Mouse (Mus musculus) olfactory bulb, adult 2 months (tissue): ENCODE results near the gene Mfsd9. TPM values are rescaled to one million over a fixed set of nuclear protein-coding genes. Genes with fewer than 3 reads are reported as not detected.
"Not testable (repeated sequence)": the region's sequence is repeated elsewhere in the genome, so short reads cannot be mapped to it uniquely, and the experiment has no call there.

Experiments used
- H3K27ac ChIP-seq: fragments of 200-500 bp; 2 replicates; pipeline ENCODE4 v1.5.1; 2012; ENCODE audit warnings: low read depth, low read length; ENCODE audit not compliant: insufficient read depth
- H3K4me1 ChIP-seq: fragments of 200-500 bp; 2 replicates; pipeline ENCODE4 v1.6.1; 2012; ENCODE audit warnings: low read length; ENCODE audit not compliant: control insufficient read depth, insufficient read depth
- H3K4me3 ChIP-seq: fragments of 200-500 bp; 2 replicates; pipeline ENCODE4 v1.5.1; 2012; ENCODE audit warnings: mild to moderate bottlenecking, low read depth, low read length, moderate library complexity; ENCODE audit not compliant: insufficient read depth
- CTCF ChIP-seq: fragments of 200-500 bp; IDR thresholded peaks from 2 replicates; pipeline ENCODE4 v1.5.1; 2012; ENCODE audit warnings: low read depth, mild to moderate bottlenecking, low read length, moderate library complexity; ENCODE audit not compliant: insufficient read depth
- POLR2A ChIP-seq: fragments of 200-500 bp; IDR thresholded peaks from 2 replicates; pipeline ENCODE4 v1.6.1; 2012; ENCODE audit warnings: mild to moderate bottlenecking, low read depth, low read length, moderate library complexity; ENCODE audit not compliant: insufficient read depth
- WGBS: fragments of 180-500 bp; shearing (Covaris S2); methylation state at CpG from one replicate; pipeline ENCODE4 v1.1.7; 2018; 5-methylcytosine and 5-hydroxymethylcytosine counted together
- polyA plus RNA-seq: library from polyadenylated mRNA; stranded (reverse); fragments of >200 nt; gene quantifications from 2 replicates; pipeline ENCODE4 v1.2.4, GENCODE M21; 2012; ENCODE audit warnings: low replicate concordance; ENCODE audit not compliant: missing spikeins, insufficient read depth, insufficient read length

The Mfsd9 gene
- polyA plus RNA-seq, 1 experiment = not detected

DNA sequence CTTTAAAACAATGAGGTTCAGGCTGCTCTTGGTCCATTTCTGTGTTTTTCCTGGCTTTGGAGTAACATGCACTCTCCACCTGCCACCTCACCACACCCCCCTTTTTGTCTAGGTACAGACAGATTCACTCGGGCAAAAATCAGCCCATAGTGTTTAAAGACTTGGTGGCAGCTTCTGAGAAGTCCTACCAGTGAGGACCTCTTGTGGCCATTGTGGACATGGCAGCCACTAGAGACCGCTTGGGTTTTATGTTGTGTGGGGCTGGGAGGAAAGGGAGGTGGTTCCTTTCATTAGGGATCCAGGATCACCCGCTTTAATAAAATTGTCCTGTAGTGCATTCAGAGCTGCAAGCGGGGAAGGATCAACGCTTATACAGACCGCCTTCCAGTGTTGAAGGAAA lies 21.9 kb downstream of the Mfsd9 start:
- no peak overlapping the region for H3K27ac ChIP-seq
- WGBS = 38% methylated on average over 6 of the region's 6 CpGs
- no peaks in the 10 kb centered on the region for H3K4me1 ChIP-seq
- TF ChIP-seq CTCF (no peak), POLR2A (no peak)
- no peak overlapping the region for H3K4me3 ChIP-seq

- TF ChIP-seq CTCF (no peak), POLR2A (no peak)
- Histone ChIP-seq H3K27ac (no peak overlapping the region), H3K4me3 (no peak overlapping the region), H3K4me1 (no peaks in the 10 kb centered on the region)
- 93% methylated on average over 18 of the region's 18 CpGs for WGBS
Observed at GRCm38 (mm10) chr1:40767588-40767987, 22.9 kb downstream of the Mfsd9 start.

DNA sequence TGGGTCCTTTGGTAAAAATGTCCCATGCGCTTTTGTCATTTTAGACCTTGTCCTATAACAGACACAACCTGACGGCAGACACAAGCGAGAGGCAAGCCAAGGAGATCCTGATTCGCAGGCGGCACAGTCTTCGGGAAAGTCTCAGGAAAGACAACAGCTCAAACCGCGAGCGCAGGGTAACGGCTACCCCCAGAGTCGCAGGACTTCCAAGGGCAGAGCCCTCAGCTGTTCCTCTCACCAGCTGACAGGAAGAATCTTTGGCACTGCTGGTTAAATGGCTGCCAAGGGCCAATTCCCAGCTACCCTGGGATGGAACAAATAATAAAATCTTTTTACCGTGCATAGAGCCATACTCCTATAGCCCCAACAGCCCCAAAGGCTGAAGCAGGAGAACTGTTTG lies 25.0 kb downstream of the Mfsd9 start:
- H3K27ac ChIP-seq = no peak overlapping the region

GRCm38 (mm10) chr1:40764701-40765275 lies 25.7 kb downstream of the Mfsd9 start:
- TF ChIP-seq POLR2A (no peak), CTCF (no peak)
- WGBS = 91% methylated on average over 15 of the region's 15 CpGs

More for the DNA sequence above, 25.0 kb downstream of the Mfsd9 start:
- Histone ChIP-seq H3K4me1 (no peaks in the 10 kb centered on the region), H3K4me3 (no peak overlapping the region)
- 93% methylated on average over 12 of the region's 12 CpGs for WGBS
- TF ChIP-seq CTCF = no peak
- no peak for TF ChIP-seq POLR2A

GRCm38 (mm10) chr1:40764042-40764441 lies 26.4 kb downstream of the Mfsd9 start:
- no peaks in the 10 kb centered on the region for H3K4me1 ChIP-seq
- 38% methylated on average over 1 of the region's 1 CpGs for WGBS
- H3K27ac ChIP-seq = no peak overlapping the region
- no peak overlapping the region for H3K4me3 ChIP-seq
- TF ChIP-seq POLR2A (no peak), CTCF (no peak)

More at GRCm38 (mm10) chr1:40764701-40765275, 25.7 kb downstream of the Mfsd9 start:
- H3K4me3 ChIP-seq = no peak overlapping the region
- H3K4me1 ChIP-seq = no peaks in the 10 kb centered on the region
- H3K27ac ChIP-seq = no peak overlapping the region

DNA sequence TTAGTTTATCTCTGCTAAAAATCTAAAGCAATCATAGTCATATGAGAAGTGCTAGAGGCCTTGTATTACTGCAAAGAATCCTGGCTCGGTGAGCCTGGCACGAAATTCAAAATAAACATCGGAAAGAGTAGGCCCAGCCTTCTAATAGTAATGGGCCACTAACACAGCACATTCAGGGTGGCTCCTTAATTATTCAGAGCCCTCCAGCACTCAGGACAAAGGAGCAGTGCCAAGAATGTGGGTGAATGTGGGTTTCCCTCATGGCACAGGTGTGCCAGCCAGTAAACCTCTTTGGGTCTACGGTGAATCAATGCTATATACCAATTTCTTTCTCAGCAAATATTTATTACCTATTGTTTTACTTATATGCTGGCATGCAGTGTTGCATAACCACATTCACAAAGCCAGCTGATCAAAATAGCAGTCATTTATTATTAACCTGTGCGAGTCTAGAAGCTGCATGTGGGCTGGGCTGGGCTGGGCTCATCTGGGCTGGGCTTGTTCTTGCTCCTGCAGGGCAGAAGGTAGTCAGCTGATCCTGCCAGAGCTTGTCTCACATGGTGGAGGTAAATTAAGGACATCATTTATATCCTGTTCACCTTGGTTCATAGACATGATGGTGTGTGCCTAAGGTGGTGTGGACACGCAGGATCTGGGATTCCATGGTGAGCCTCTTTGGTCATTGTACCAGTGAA lies 30.6 kb downstream of the Mfsd9 start:
- Histone ChIP-seq H3K27ac (no peak overlapping the region), H3K4me3 (no peak overlapping the region), H3K4me1 (no peaks in the 10 kb centered on the region)
- 87% methylated on average over 6 of the region's 6 CpGs for WGBS
- TF ChIP-seq CTCF = no peak
- TF ChIP-seq POLR2A = no peak

DNA sequence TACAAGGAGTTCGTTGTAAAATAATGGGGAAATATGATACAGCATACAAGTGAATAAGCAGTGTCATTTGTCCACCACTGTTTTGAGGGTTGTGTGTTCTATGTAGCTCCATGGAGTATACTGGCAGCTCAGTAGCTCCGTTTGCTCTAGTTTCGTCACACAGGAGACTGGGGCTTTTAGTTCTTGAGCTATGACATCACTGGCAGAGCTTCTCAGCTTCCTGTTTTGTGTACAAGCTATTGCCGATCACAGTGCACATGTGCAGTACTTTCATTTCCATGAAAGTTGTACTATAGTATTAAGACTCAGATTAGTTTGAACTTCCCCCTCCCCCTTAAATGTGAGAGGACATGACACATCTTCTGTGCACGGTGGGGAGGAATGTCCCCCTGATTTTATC lies 44.4 kb downstream of the Mfsd9 start:
- H3K27ac ChIP-seq = no peak overlapping the region
- no peak for TF ChIP-seq POLR2A
- TF ChIP-seq CTCF = no peak
- WGBS = 72% methylated on average over 5 of the region's 5 CpGs
- H3K4me3 ChIP-seq = no peak overlapping the region
- H3K4me1 ChIP-seq = no peaks in the 10 kb centered on the region

GRCm38 (mm10) chr1:40740739-40741138 lies 49.7 kb downstream of the Mfsd9 start:
- 76% methylated on average over 2 of the region's 2 CpGs for WGBS
- no peak overlapping the region for H3K4me3 ChIP-seq
- TF ChIP-seq POLR2A (no peak), CTCF (no peak)
- H3K4me1 ChIP-seq = no peaks in the 10 kb centered on the region
- H3K27ac ChIP-seq = no peak overlapping the region

GRCm38 (mm10) chr1:40738246-40738645 lies 52.2 kb downstream of the Mfsd9 start:
- not testable (repeated sequence) for H3K4me3 ChIP-seq, H3K27ac ChIP-seq, H3K4me1 ChIP-seq
- WGBS = 97% methylated on average over 9 of the region's 9 CpGs
